Mouse (Mus musculus): Measurements from ENCODE around the gene Slc6a9. TPM values are rescaled to one million over a fixed set of nuclear protein-coding genes. Genes with fewer than 3 reads are reported as not detected.
A peak's percentile ranks its signal among the peaks of the same experiment; 100 is the strongest.

Slc6a9 gene
- total and polyA plus RNA-seq, 2 experiments = 11.0 to 51.0 TPM

- 43% methylated on average over 24 of the region's 24 CpGs for WGBS
- Histone ChIP-seq H3K36me3 (ENCODE audit: control insufficient read depth, insufficient read depth, low read length) (no peaks in the 10 kb centered on the region), H3K27me3 (ENCODE audit: control insufficient read depth, insufficient read depth, low read length) (no peaks in the 10 kb centered on the region), H3K9ac (ENCODE audit: low read depth, low read length) (no peak overlapping the region), H3K79me2 (ENCODE audit: control insufficient read depth, insufficient read depth, low read length) (no peaks in the 10 kb centered on the region), H3K4me1 (ENCODE audit: control insufficient read depth, insufficient read depth, low read length) (no peaks in the 10 kb centered on the region), H3K27ac (replicated peaks; ENCODE audit: insufficient read depth, low read depth, low read length) (no peak overlapping the region), H3K4me3 (ENCODE audit: insufficient read depth, low read depth, low read length) (no peak overlapping the region)
- TF ChIP-seq CTCF (IDR thresholded peaks at IDR 0.05; ENCODE audit: low read depth, low read length) (peak; percentile 68), POLR2A (IDR thresholded peaks at IDR 0.05; ENCODE audit: extremely low read depth, insufficient read depth, low read length) (no peak)
- no peak for DNase-seq (ENCODE audit: extremely low read depth, low read depth, low spot score)
These were observed 33.5 kb downstream of the Slc6a9 start for GRCm38 (mm10) chr4:117867823-117868222.

GRCm38 (mm10) chr4:117869317-117869716, 35.0 kb downstream of the Slc6a9 start:
- 81% methylated on average over 9 of the region's 9 CpGs for WGBS
- H3K27ac ChIP-seq (replicated peaks; ENCODE audit: insufficient read depth, low read depth, low read length) = no peak overlapping the region
- no peaks in the 10 kb centered on the region for H3K79me2 ChIP-seq (ENCODE audit: control insufficient read depth, insufficient read depth, low read length)
- H3K9ac ChIP-seq (ENCODE audit: low read depth, low read length) = no peak overlapping the region
- H3K4me1 ChIP-seq (ENCODE audit: control insufficient read depth, insufficient read depth, low read length) = no peaks in the 10 kb centered on the region
- TF ChIP-seq CTCF (IDR thresholded peaks at IDR 0.05; ENCODE audit: low read depth, low read length) = no peak
- no peak for TF ChIP-seq POLR2A (IDR thresholded peaks at IDR 0.05; ENCODE audit: extremely low read depth, insufficient read depth, low read length)
- H3K36me3 ChIP-seq (ENCODE audit: control insufficient read depth, insufficient read depth, low read length) = no peaks in the 10 kb centered on the region
- no peaks in the 10 kb centered on the region for H3K27me3 ChIP-seq (ENCODE audit: control insufficient read depth, insufficient read depth, low read length)
- no peak overlapping the region for H3K4me3 ChIP-seq (ENCODE audit: insufficient read depth, low read depth, low read length)
- no peak for DNase-seq (ENCODE audit: extremely low read depth, low read depth, low spot score)

GRCm38 (mm10) chr4:117870437-117870836, 36.1 kb downstream of the Slc6a9 start:
- H3K27me3 ChIP-seq (ENCODE audit: control insufficient read depth, insufficient read depth, low read length) = no peaks in the 10 kb centered on the region
- H3K27ac ChIP-seq (replicated peaks; ENCODE audit: insufficient read depth, low read depth, low read length) = no peak overlapping the region
- H3K4me3 ChIP-seq (ENCODE audit: insufficient read depth, low read depth, low read length) = no peak overlapping the region
- H3K79me2 ChIP-seq (ENCODE audit: control insufficient read depth, insufficient read depth, low read length) = no peaks in the 10 kb centered on the region
- 56% methylated on average over 1 of the region's 1 CpGs for WGBS
- H3K4me1 ChIP-seq (ENCODE audit: control insufficient read depth, insufficient read depth, low read length) = no peaks in the 10 kb centered on the region
- DNase-seq (ENCODE audit: extremely low read depth, low read depth, low spot score) = no peak
- H3K36me3 ChIP-seq (ENCODE audit: control insufficient read depth, insufficient read depth, low read length) = no peaks in the 10 kb centered on the region
- no peak overlapping the region for H3K9ac ChIP-seq (ENCODE audit: low read depth, low read length)
- TF ChIP-seq CTCF (IDR thresholded peaks at IDR 0.05; ENCODE audit: low read depth, low read length) (no peak), POLR2A (IDR thresholded peaks at IDR 0.05; ENCODE audit: extremely low read depth, insufficient read depth, low read length) (no peak)

GRCm38 (mm10) chr4:117871787-117872186, 37.5 kb downstream of the Slc6a9 start:
- H3K4me3 ChIP-seq (ENCODE audit: insufficient read depth, low read depth, low read length) = no peak overlapping the region
- no peaks in the 10 kb centered on the region for H3K4me1 ChIP-seq (ENCODE audit: control insufficient read depth, insufficient read depth, low read length)
- no peak overlapping the region for H3K27ac ChIP-seq (replicated peaks; ENCODE audit: insufficient read depth, low read depth, low read length)
- no peaks in the 10 kb centered on the region for H3K27me3 ChIP-seq (ENCODE audit: control insufficient read depth, insufficient read depth, low read length)
- TF ChIP-seq POLR2A (IDR thresholded peaks at IDR 0.05; ENCODE audit: extremely low read depth, insufficient read depth, low read length) = no peak
- no peak for TF ChIP-seq CTCF (IDR thresholded peaks at IDR 0.05; ENCODE audit: low read depth, low read length)
- no peaks in the 10 kb centered on the region for H3K79me2 ChIP-seq (ENCODE audit: control insufficient read depth, insufficient read depth, low read length)
- H3K9ac ChIP-seq (ENCODE audit: low read depth, low read length) = no peak overlapping the region
- H3K36me3 ChIP-seq (ENCODE audit: control insufficient read depth, insufficient read depth, low read length) = no peaks in the 10 kb centered on the region
- DNase-seq (ENCODE audit: extremely low read depth, low read depth, low spot score) = no peak
- 84% methylated on average over 7 of the region's 7 CpGs for WGBS

- peak; percentile 35 for DNase-seq (ENCODE audit: extremely low read depth, low read depth, low spot score)
- no peak within 1 kb of the TSS for H3K9ac ChIP-seq (ENCODE audit: low read depth, low read length)
- no peaks in the 10 kb centered on the region for H3K79me2 ChIP-seq (ENCODE audit: control insufficient read depth, insufficient read depth, low read length)
- no peak within 1 kb of the TSS for H3K27ac ChIP-seq (replicated peaks; ENCODE audit: insufficient read depth, low read depth, low read length)
- H3K4me1 ChIP-seq (ENCODE audit: control insufficient read depth, insufficient read depth, low read length) = no peaks in the 10 kb centered on the region
- no peaks in the 10 kb centered on the region for H3K27me3 ChIP-seq (ENCODE audit: control insufficient read depth, insufficient read depth, low read length)
- TF ChIP-seq POLR2A (IDR thresholded peaks at IDR 0.05; ENCODE audit: extremely low read depth, insufficient read depth, low read length) (no peak), CTCF (IDR thresholded peaks at IDR 0.05; ENCODE audit: low read depth, low read length) (no peak)
- H3K4me3 ChIP-seq (ENCODE audit: insufficient read depth, low read depth, low read length) = no peak within 1 kb of the TSS
- no peaks in the 10 kb centered on the region for H3K36me3 ChIP-seq (ENCODE audit: control insufficient read depth, insufficient read depth, low read length)
- WGBS = 10% methylated on average over 14 of the region's 14 CpGs
These were observed 38.2 kb downstream of the Slc6a9 start, which contains the start of gene Ccdc24 for GRCm38 (mm10) chr4:117872471-117872886. Gene Ccdc24 (minus strand): TSS chr4:117872557.

GRCm38 (mm10) chr4:117873615-117874014, 39.3 kb downstream of the Slc6a9 start:
- TF ChIP-seq POLR2A (IDR thresholded peaks at IDR 0.05; ENCODE audit: extremely low read depth, insufficient read depth, low read length) (no peak), CTCF (IDR thresholded peaks at IDR 0.05; ENCODE audit: low read depth, low read length) (no peak)

More at GRCm38 (mm10) chr4:117873615-117874014, 39.3 kb downstream of the Slc6a9 start:
- no peak for DNase-seq (ENCODE audit: extremely low read depth, low read depth, low spot score)
- no peak overlapping the region for H3K4me3 ChIP-seq (ENCODE audit: insufficient read depth, low read depth, low read length)
- WGBS = 94% methylated on average over 9 of the region's 9 CpGs
- H3K79me2 ChIP-seq (ENCODE audit: control insufficient read depth, insufficient read depth, low read length) = no peaks in the 10 kb centered on the region
- H3K9ac ChIP-seq (ENCODE audit: low read depth, low read length) = no peak overlapping the region
- H3K27ac ChIP-seq (replicated peaks; ENCODE audit: insufficient read depth, low read depth, low read length) = no peak overlapping the region
- no peaks in the 10 kb centered on the region for H3K4me1 ChIP-seq (ENCODE audit: control insufficient read depth, insufficient read depth, low read length)
- H3K36me3 ChIP-seq (ENCODE audit: control insufficient read depth, insufficient read depth, low read length) = no peaks in the 10 kb centered on the region
- H3K27me3 ChIP-seq (ENCODE audit: control insufficient read depth, insufficient read depth, low read length) = no peaks in the 10 kb centered on the region
